Mouse (Mus musculus) limb, embryonic 13.5 days (tissue): ENCODE measurements at regions not wholly inside any gene's neighbourhood (a gene's known extent, or its start where the extent isn't known, plus 50 kb on each side); places are given as distances from the start of the nearest gene placed in this dataset.

Source experiments
- ATAC-seq: fragments of 200-750 bp; cut with Nextera tagmentation; 2 replicates; pipeline ENCODE4 v1.8.0; 2017; ENCODE audit warnings: low read depth, moderate number of reproducible peaks, moderate TSS enrichment; ENCODE audit not compliant: low FRiP score
- H3K27ac ChIP-seq: fragments of 300-500 bp; sonication (generic); 2 replicates; pipeline ENCODE4 v1.5.1; 2015; ENCODE audit warnings: inconsistent platforms, mild to moderate bottlenecking, moderate library complexity
- H3K27me3 ChIP-seq: fragments of 300-500 bp; sonication (generic); 2 replicates; pipeline ENCODE4 v1.6.1; 2015; ENCODE audit warnings: mild to moderate bottlenecking, inconsistent platforms
- H3K36me3 ChIP-seq: fragments of 300-500 bp; sonication (generic); 2 replicates; pipeline ENCODE4 v1.6.1; 2015; ENCODE audit warnings: inconsistent platforms, mild to moderate bottlenecking, moderate library complexity
- H3K4me1 ChIP-seq: fragments of 300-500 bp; sonication (generic); 2 replicates; pipeline ENCODE4 v1.6.1; 2015; ENCODE audit warnings: inconsistent platforms
- H3K4me2 ChIP-seq: fragments of 300-500 bp; sonication (generic); replicated peaks from 2 replicates; pipeline ENCODE4 v1.6.1; 2015; ENCODE audit warnings: inconsistent platforms, mild to moderate bottlenecking, moderate library complexity
- H3K4me3 ChIP-seq: fragments of 300-500 bp; sonication (generic); 2 replicates; pipeline ENCODE4 v1.5.1; 2015; ENCODE audit warnings: moderate library complexity, mild to moderate bottlenecking, inconsistent platforms
- H3K9ac ChIP-seq: fragments of 300-500 bp; sonication (generic); 2 replicates; pipeline ENCODE4 v1.6.1; 2015; ENCODE audit warnings: mild to moderate bottlenecking, inconsistent platforms
- H3K9me3 ChIP-seq: fragments of 300-500 bp; sonication (generic); 2 replicates; pipeline ENCODE4 v1.6.1; 2016; ENCODE audit warnings: inconsistent platforms
- WGBS: fragments of 180-500 bp; shearing (Covaris S2); methylation state at CpG from one replicate; pipeline ENCODE4 v1.1.7; 2015; 5-methylcytosine and 5-hydroxymethylcytosine counted together

DNA sequence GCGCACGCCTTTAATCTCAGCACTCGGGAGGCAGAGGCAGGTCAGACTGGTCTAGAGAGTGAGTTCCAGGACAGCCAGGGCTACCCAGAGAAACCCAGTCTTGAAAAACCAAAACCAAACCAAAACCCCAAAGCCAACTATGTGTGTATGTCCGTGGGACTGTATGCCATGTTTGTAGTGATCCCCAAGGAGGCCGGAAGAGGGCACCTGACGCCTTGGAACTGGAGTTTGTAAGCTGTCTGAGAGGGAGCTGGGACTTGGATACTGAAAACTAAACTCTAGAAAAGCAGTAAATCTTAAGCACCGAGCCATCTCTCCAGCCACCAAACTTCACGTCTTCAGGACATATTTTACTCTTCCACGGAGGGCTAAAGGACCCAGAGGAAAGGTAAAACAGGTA lies 93.8 kb upstream of the Chd2 start:
- Histone ChIP-seq H3K4me2 (no peak overlapping the region), H3K4me1 (no peaks in the 10 kb centered on the region), H3K9me3 (no peaks in the 10 kb centered on the region), H3K27me3 (no peaks in the 10 kb centered on the region), H3K27ac (no peak overlapping the region), H3K4me3 (no peak overlapping the region), H3K36me3 (no peaks in the 10 kb centered on the region), H3K9ac (no peak overlapping the region)
- ATAC-seq, result no peak
- 91% methylated on average over 9 of the region's 9 CpGs for whole genome bisulfite sequencing

DNA sequence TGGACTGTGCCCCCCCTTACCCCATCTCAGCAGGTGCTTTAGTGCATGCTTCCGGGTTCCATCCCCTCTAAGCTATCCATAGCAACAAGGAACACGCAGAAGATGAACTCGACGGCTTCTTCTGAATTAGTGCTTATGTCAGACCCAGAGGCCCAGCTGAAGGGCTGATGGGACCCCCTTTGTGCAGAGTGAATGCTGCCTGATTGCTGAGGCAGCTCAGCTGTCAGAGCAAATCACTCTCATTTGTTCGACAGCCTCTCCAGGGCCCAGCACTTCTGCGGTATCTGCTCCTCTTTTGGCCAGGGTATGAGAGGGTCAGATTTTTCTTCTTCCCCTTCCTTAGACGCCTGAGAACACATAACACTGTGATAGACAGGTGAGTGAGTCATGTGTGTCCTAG lies 89.2 kb upstream of the Chd2 start:
- H3K27me3 ChIP-seq, result no peaks in the 10 kb centered on the region
- no peak overlapping the region for H3K4me2 ChIP-seq
- H3K36me3 ChIP-seq, result no peaks in the 10 kb centered on the region
- no peak overlapping the region for H3K27ac ChIP-seq
- no peaks in the 10 kb centered on the region for H3K9me3 ChIP-seq
- no peak for ATAC-seq
- no peak overlapping the region for H3K9ac ChIP-seq
- H3K4me3 ChIP-seq, result no peak overlapping the region
- peaks cover 17% of the 10 kb centered on the region for H3K4me1 ChIP-seq
- 83% methylated on average over 7 of the region's 7 CpGs for WGBS

DNA sequence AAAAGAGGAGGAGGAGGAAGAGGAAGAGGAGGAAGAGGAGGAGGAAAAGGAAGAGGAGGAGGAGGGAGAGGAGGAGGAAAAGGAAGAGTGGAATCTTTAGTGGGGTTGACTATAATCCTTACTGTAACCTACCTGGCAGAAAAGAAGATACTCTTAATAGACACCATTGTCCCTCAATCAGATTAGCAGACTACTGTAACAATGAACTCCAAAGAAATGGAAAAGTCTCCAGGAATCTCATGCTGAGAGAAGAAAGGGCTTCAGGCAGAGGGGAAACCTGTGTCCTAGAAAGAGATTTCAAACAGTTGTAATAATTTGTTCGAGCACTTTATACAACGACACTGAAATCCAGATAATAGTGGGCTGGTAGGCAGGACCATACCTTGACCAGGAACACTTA lies 87.6 kb upstream of the Chd2 start:
- Histone ChIP-seq H3K9ac (no peak overlapping the region), H3K27ac (no peak overlapping the region), H3K9me3 (no peaks in the 10 kb centered on the region), H3K4me2 (no peak overlapping the region), H3K4me1 (peaks cover 23% of the 10 kb centered on the region), H3K4me3 (no peak overlapping the region), H3K27me3 (no peaks in the 10 kb centered on the region), H3K36me3 (no peaks in the 10 kb centered on the region)
- ATAC-seq, result no peak
- 89% methylated on average over 2 of the region's 2 CpGs for WGBS

DNA sequence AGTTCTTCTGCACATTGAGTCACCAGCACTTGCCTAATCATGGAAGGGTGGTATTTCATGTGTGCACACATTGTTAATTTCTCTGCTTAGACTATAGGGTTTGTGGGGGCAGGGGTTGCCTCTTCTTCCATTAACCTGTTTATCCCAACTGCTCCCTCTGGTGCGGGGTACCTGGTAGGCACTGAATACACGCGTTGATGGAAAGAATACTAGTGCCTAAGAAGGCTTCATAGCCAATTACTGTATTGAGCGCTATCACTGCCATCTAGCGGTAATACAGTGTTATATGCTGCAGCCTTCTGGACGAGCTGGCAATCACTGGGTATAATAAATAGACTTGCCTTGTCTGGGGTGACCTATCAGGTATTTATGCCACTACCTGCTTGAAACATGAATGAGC lies 86.4 kb upstream of the Chd2 start:
- Histone ChIP-seq H3K27me3 (no peaks in the 10 kb centered on the region), H3K9ac (no peak overlapping the region), H3K36me3 (no peaks in the 10 kb centered on the region), H3K27ac (no peak overlapping the region), H3K4me2 (no peak overlapping the region), H3K9me3 (no peaks in the 10 kb centered on the region), H3K4me3 (no peak overlapping the region), H3K4me1 (peaks cover 25% of the 10 kb centered on the region)
- WGBS, result 0% methylated on average over 6 of the region's 6 CpGs
- ATAC-seq, result peak; percentile 73; the same call in 1 of the 2 replicates

DNA sequence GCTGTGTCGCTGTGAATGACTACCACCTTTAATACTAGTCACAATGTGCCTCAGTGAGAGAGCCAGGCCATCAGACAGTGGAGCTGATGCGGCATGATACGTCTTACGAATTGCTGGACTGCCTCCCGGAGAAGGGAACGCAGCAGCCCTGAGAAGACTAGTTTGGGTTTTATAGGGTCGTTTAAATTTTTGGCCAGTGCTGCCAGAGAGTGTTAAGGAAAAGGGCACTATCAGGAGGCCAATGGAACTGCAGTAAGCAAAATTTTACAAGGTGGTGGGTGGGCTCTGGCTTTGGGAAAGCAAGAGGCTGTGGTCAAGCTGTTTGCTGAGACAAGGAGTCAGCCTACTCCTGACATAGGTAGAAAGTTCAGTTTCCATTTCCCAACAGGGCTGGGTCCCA lies 84.7 kb upstream of the Chd2 start:
- no peaks in the 10 kb centered on the region for H3K9me3 ChIP-seq
- ATAC-seq, result peak; percentile 68
- H3K4me3 ChIP-seq, result no peak overlapping the region
- no peaks in the 10 kb centered on the region for H3K27me3 ChIP-seq
- H3K4me2 ChIP-seq, result peak overlapping the region; percentile 45
- no peak overlapping the region for H3K27ac ChIP-seq
- no peak overlapping the region for H3K9ac ChIP-seq
- no peaks in the 10 kb centered on the region for H3K36me3 ChIP-seq
- H3K4me1 ChIP-seq, result peaks cover 25% of the 10 kb centered on the region
- 31% methylated on average over 7 of the region's 7 CpGs for WGBS

DNA sequence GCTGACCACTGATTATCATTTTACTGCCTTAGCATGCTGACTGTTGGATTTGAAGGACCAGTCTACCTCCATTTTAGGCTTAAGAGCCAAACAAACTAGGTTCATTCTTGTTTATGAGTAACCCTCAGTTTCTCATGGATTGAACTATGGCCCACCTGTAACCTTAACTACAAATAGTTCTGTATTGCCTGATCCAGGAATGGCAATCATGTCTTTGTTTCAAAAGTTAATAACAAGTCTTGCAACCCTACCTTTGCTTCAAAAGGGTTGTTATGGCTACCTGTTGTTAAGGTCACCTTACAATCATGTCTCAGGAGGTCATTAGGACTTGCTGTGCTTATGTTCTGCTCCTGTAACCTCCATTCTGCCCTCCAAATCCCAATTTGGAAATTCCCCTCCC lies 84.0 kb upstream of the Chd2 start:
- H3K9ac ChIP-seq, result no peak overlapping the region
- H3K36me3 ChIP-seq, result no peaks in the 10 kb centered on the region
- H3K27ac ChIP-seq, result no peak overlapping the region
- no peak overlapping the region for H3K4me3 ChIP-seq
- H3K4me2 ChIP-seq, result peak overlapping the region; percentile 45
- no peak for ATAC-seq
- no peaks in the 10 kb centered on the region for H3K27me3 ChIP-seq
- H3K4me1 ChIP-seq, result peaks cover 25% of the 10 kb centered on the region
- no peaks in the 10 kb centered on the region for H3K9me3 ChIP-seq

DNA sequence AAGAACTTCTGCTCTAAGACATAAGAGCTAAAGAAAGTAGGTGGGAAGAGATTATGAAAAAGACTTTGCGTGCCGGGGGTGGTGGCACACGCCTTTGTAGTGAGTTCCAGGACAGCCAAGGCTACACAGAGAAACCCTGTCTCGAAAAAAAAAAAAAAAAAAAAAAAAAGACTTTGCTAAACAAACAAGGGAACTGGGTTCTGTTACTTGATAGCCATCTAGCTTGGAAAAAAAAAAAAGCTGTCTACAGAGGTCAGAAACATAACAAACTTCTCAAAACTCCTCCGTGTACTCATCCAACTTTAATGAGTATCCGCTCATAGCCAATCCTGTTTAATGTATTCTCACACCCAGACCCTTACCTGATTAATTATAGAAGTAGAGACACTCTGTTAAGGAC lies 83.4 kb upstream of the Chd2 start:
- H3K4me3 ChIP-seq, result no peak overlapping the region
- no peaks in the 10 kb centered on the region for H3K27me3 ChIP-seq
- no peak overlapping the region for H3K4me2 ChIP-seq
- H3K9me3 ChIP-seq, result no peaks in the 10 kb centered on the region
- no peak overlapping the region for H3K27ac ChIP-seq
- no peak overlapping the region for H3K9ac ChIP-seq
- peaks cover 25% of the 10 kb centered on the region for H3K4me1 ChIP-seq
- 61% methylated on average over 6 of the region's 6 CpGs for WGBS
- H3K36me3 ChIP-seq, result no peaks in the 10 kb centered on the region
- ATAC-seq, result no peak

DNA sequence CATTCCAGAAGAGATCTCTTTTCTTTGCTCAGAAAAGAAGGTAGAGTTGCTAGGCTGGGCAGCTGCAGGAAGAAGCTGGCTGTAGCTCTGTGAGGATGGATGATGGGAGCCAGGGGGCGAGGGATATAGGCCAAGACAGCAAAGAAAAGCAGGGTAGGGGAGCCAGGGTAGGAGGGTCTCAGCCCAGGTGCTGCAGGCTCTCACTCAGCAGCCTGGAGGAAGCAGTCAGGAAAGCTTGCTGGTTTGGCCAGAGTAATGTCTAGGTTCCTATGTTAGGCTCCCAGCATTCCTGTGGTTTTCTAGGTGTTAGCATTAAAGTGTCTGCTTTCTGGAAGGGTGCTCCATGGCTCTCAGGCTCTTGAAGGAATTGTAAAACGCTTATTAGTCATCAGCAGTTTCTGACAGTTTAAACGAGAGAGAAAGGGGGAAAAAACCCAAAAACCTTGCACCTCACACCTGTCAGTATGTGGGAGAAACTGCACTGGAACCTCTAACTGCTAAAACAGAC lies 82.5 kb upstream of the Chd2 start:
- ATAC-seq, result no peak
- no peak overlapping the region for H3K9ac ChIP-seq
- H3K4me2 ChIP-seq, result no peak overlapping the region
- peak overlapping the region; percentile 48; the same call in 1 of the 2 replicates for H3K27ac ChIP-seq
- no peaks in the 10 kb centered on the region for H3K9me3 ChIP-seq
- no peaks in the 10 kb centered on the region for H3K36me3 ChIP-seq
- 60% methylated on average over 3 of the region's 3 CpGs for WGBS
- H3K4me1 ChIP-seq, result peaks cover 25% of the 10 kb centered on the region
- H3K27me3 ChIP-seq, result no peaks in the 10 kb centered on the region
- no peak overlapping the region for H3K4me3 ChIP-seq

DNA sequence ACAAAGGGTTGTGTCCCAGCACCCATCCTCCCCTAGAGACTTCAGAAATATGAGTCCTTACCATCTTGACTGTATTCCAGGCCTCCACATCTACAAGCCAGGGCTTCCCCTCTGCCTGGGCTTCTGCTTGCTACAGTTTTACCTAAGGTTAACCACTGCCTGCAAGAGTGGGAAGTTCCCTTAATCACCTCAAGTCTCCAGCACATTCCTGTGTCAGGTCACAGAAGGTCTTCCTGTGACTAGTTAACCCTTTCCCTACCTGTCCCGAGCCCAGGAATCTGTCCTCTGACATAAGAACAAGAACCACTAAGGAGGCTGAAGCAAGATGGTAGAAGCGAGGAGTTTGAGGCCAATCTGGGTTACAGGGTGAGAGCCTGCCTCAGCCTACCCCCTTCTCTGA lies 80.8 kb upstream of the Chd2 start:
- 75% methylated on average over 2 of the region's 2 CpGs for WGBS

DNA sequence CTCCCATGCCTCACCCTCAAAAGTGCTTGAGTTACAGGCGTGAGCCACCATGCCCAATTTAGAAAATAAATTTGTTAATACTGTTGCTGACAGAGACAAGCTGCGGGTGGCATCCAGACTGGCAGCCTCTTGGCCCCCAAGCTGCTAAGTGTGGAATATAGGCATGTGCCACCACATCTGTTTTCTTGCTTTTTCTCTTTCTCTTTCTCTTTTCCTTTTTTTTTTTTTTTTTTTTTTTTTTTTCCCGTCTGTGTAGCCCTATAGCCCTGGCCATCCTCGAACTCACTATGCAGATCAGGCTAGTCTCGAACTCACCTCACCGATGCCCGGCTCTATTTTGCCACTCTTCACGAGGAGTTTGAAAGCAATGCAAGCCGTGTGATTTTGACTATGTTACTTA lies 78.7 kb upstream of the Chd2 start:
- H3K9ac ChIP-seq, result no peak overlapping the region
- H3K36me3 ChIP-seq, result no peaks in the 10 kb centered on the region
- H3K4me2 ChIP-seq, result no peak overlapping the region
- no peaks in the 10 kb centered on the region for H3K27me3 ChIP-seq
- H3K9me3 ChIP-seq, result no peaks in the 10 kb centered on the region
- H3K4me3 ChIP-seq, result no peak overlapping the region
- WGBS, result 88% methylated on average over 9 of the region's 9 CpGs
- no peak overlapping the region for H3K27ac ChIP-seq
- ATAC-seq, result no peak
- H3K4me1 ChIP-seq, result peaks cover 23% of the 10 kb centered on the region

More for the DNA sequence above, 80.8 kb upstream of the Chd2 start:
- no peak overlapping the region for H3K4me2 ChIP-seq
- no peaks in the 10 kb centered on the region for H3K27me3 ChIP-seq
- peaks cover 19% of the 10 kb centered on the region for H3K4me1 ChIP-seq
- no peak overlapping the region for H3K9ac ChIP-seq
- H3K36me3 ChIP-seq, result no peaks in the 10 kb centered on the region
- no peak for ATAC-seq
- H3K4me3 ChIP-seq, result no peak overlapping the region
- H3K9me3 ChIP-seq, result no peaks in the 10 kb centered on the region
- no peak overlapping the region for H3K27ac ChIP-seq

DNA sequence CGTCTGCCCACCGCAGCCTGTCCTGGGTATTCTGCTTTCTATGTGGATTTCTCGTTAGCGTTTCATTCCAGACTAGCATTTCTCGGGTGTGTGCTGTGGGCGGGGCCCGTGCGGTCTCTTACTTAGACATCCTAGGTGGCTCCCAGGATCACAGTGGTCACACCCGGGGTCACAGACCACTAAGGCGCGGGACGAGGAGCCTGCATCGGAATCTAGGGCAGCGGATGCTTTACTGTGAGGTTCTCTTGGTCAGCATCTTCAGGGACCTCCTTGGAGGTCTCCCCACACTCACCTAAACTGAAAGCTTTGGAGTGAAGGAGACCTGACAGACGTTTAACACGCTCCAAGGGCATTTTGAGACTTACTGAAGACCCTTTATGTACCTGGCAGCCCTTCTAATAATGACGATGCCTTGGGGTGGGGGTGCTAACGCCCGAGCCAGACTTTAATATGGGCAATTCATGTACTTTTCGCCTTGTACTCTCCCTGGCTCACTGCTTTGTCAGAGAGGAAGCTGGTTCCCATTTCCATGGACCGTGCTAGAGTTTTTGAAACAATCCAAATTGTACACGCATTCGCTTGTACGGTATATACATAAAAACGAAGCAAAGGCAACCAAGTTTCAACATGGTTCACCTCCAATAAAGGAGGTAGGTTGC lies 77.3 kb upstream of the Chd2 start:
- peak overlapping the region; percentile 99 for H3K27ac ChIP-seq
- no peaks in the 10 kb centered on the region for H3K9me3 ChIP-seq
- peak; percentile 45; the same call in 1 of the 2 replicates for ATAC-seq
- peak overlapping the region; percentile 78 for H3K4me2 ChIP-seq
- peak overlapping the region; percentile 67 for H3K4me3 ChIP-seq
- peak overlapping the region; percentile 93 for H3K9ac ChIP-seq
- no peaks in the 10 kb centered on the region for H3K36me3 ChIP-seq
- H3K27me3 ChIP-seq, result no peaks in the 10 kb centered on the region
- 8% methylated on average over 25 of the region's 25 CpGs for WGBS
- H3K4me1 ChIP-seq, result peaks cover 28% of the 10 kb centered on the region

DNA sequence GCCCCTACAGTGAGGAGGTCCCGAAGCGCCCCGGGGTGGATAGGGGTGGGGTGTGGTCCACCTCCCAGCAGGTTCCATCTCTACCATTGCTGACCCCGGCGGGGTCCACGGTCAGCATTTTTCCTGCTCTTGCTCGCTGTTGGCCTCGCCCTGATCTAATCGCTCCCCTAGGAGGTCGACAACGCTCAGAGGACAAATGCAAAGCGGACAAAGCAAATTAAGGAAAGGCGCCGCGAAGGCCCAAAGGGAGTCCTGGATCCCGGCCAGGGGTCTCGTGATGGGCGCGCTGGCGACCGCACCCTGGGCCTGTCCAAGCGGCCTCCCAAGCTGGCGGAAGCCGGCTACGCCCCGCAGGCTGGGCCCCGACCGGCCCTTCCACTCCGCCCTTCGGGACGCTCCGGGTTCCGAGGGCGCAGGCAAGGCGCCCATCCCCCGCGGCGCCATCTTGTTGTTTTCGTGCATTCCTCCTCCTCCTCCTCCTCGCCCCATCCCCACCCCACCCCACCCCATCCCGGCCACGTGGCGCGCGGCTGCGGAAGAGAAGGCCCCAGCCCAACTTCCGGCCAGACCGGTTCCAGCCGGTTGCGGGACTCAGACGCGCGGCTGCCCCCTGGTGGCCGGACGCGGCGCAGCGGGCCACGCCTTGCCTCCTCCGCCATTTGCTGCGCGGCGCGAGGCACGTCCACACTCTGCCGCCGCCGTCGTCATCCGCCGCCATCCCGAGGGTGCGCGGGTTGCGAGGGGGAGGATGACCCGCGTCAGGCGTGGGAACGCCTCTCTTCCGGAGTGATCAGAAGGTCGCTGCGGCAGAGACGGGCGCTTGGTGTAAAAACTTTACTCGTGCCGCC lies 76.5 kb upstream of the Chd2 start:
- H3K4me1 ChIP-seq, result peaks cover 36% of the 10 kb centered on the region
- WGBS, result under 1% methylated on average over 78 of the region's 86 CpGs
- H3K27me3 ChIP-seq, result no peaks in the 10 kb centered on the region
- peak overlapping the region; percentile 96 for H3K9ac ChIP-seq
- peak overlapping the region; percentile 67 for H3K4me3 ChIP-seq
- peak; percentile 95 for ATAC-seq
- H3K9me3 ChIP-seq, result no peaks in the 10 kb centered on the region
- H3K27ac ChIP-seq, result peak overlapping the region; percentile 99
- no peaks in the 10 kb centered on the region for H3K36me3 ChIP-seq
- H3K4me2 ChIP-seq, result peak overlapping the region; percentile 78
